Mouse (Mus musculus) C2C12 (cell line): ENCODE data around the gene Trp53rkb. TPM values are rescaled to one million over a fixed set of nuclear protein-coding genes. Genes with fewer than 3 reads are reported as not detected.

Source experiments
- H3K27me3 ChIP-seq: one replicate; pipeline ENCODE4 v1.6.1; 2011; ENCODE audit not compliant: control insufficient read depth, insufficient read depth, insufficient read length
- H3K36me3 ChIP-seq: one replicate; pipeline ENCODE4 v1.6.1; 2011; ENCODE audit not compliant: control insufficient read depth, insufficient read depth
- H3K4me3 ChIP-seq: one replicate; pipeline ENCODE4 v1.5.1; 2011; ENCODE audit warnings: mild to moderate bottlenecking, control low read depth; ENCODE audit not compliant: poor library complexity, insufficient read depth, severe bottlenecking
- H3K79me2 ChIP-seq: one replicate; pipeline ENCODE4 v1.6.1; 2011; ENCODE audit not compliant: control insufficient read depth, insufficient read depth
- H3K79me3 ChIP-seq: one replicate; pipeline ENCODE4 v1.6.1; 2011; ENCODE audit warnings: low read depth, control low read depth
- H3ac ChIP-seq: one replicate; pipeline ENCODE3; 2011; ENCODE audit warnings: low read depth; ENCODE audit not compliant: control insufficient read depth, insufficient read length
- CEBPB ChIP-seq: IDR thresholded peaks from one replicate; pipeline ENCODE4 v1.6.1; 2011; ENCODE audit warnings: low read depth, mild to moderate bottlenecking, control low read depth, moderate library complexity
- CTCF ChIP-seq: IDR thresholded peaks from one replicate; pipeline ENCODE4 v1.5.1; 2011; ENCODE audit not compliant: control insufficient read depth, insufficient read depth, insufficient read length
- FOSL1 ChIP-seq: IDR thresholded peaks from one replicate; pipeline ENCODE4 v1.8.0; 2011; ENCODE audit warnings: mild to moderate bottlenecking, low read length; ENCODE audit not compliant: poor library complexity, insufficient read depth, severe bottlenecking
- MAX ChIP-seq: IDR thresholded peaks from one replicate; pipeline ENCODE4 v1.6.1; 2011; ENCODE audit warnings: mild to moderate bottlenecking, control low read depth
- MYOD1 ChIP-seq: IDR thresholded peaks from one replicate; pipeline ENCODE4 v1.6.1; 2011; ENCODE audit warnings: low read depth; ENCODE audit not compliant: control insufficient read depth, insufficient read length
- MYOG ChIP-seq: IDR thresholded peaks from one replicate; pipeline ENCODE4 v1.6.1; 2011; ENCODE audit not compliant: control insufficient read depth, insufficient read length; ENCODE audit errors: extremely low read depth
- USF1 ChIP-seq: IDR thresholded peaks from one replicate; pipeline ENCODE4 v1.6.1; 2011; ENCODE audit warnings: low read depth, mild to moderate bottlenecking, control low read depth, moderate library complexity
- polyA plus RNA-seq: library from polyadenylated mRNA; unstranded; fragments of >200 nt; fragmentation: generic; extraction: Trizol; gene quantifications from one replicate; pipeline ENCODE4 v1.2.1, GENCODE M21; 2012; ENCODE audit warnings: missing spikeins

The Trp53rkb gene
- polyA plus RNA-seq, 1 experiment = 5.3 TPM

DNA sequence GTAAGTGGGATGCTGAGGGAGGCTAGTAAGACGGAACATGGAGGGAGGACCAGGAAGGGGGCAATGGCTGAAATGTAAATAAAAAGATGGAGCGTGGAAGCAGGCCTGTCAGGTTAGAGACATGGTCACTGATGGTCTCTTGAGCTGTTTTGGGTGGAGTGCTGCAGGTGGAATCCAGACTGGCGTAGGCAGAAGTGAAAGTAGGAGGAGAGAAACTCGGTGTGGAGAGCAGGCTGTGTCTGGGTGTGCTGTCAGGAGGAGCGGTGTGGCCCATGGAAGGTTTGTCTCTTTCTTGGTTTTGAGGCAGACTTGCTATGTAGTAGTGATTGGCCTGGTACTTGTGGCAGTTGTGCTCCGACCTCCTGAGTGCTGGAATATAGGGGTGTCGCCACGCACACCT lies 27.5 kb downstream of the Trp53rkb start:
- H3K79me2 ChIP-seq = peaks cover 54% of the 10 kb centered on the region
- H3K36me3 ChIP-seq = no peaks in the 10 kb centered on the region
- TF ChIP-seq CEBPB (no peak), FOSL1 (no peak), USF1 (no peak), CTCF (no peak), MAX (no peak), MYOD1 (no peak), MYOG (no peak)
- no peak overlapping the region for H3K4me3 ChIP-seq
- no peaks in the 10 kb centered on the region for H3K27me3 ChIP-seq
- H3ac ChIP-seq = no peak overlapping the region
- peaks cover 7% of the 10 kb centered on the region for H3K79me3 ChIP-seq

DNA sequence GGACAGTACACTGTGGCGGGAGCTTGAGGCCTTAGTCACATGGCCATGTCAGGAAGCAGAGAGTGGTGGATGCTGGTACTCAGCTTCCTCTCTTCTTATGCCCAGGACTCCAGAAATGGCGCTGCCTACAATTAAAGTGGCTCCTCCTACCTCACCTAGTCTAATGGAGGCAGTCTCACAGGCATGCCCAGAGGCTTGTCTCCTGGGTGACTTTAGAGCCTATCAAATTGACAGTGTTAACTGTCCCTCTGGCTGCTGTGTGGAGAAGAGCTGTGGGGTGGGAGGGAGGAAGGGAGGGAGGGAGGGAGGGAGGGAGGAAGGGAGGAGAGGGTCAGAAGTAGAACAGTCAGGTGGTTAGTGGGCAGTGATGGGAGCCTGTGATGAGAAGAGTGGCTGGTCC lies 28.5 kb downstream of the Trp53rkb start:
- TF ChIP-seq CEBPB (no peak), USF1 (no peak), MYOD1 (no peak), MAX (no peak)
- Histone ChIP-seq H3K4me3 (no peak overlapping the region), H3K79me2 (peaks cover 64% of the 10 kb centered on the region), H3K79me3 (peaks cover 9% of the 10 kb centered on the region), H3ac (no peak overlapping the region), H3K36me3 (no peaks in the 10 kb centered on the region), H3K27me3 (no peaks in the 10 kb centered on the region)

DNA sequence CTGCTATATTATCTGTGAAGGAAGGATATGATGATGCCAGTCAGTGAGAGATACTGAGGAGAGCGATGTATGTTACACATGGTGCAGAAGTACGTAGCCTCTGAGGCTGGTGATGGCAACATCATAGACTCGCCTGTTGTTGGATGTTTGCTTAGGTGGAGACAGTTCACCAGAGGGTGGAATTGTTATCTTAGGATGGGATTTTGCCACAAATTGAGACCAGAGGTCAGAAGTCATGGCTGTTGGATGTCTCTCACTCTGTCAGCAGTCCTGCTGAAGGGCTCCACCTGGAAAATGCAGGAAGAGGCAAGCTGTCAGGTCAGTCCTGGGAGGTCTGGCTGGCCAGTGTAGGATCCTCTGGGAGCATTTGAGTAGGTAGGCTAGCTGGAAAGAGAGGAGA lies 29.1 kb downstream of the Trp53rkb start:
- H3ac ChIP-seq = no peak overlapping the region
- no peaks in the 10 kb centered on the region for H3K36me3 ChIP-seq
- peaks cover 69% of the 10 kb centered on the region for H3K79me2 ChIP-seq
- no peaks in the 10 kb centered on the region for H3K27me3 ChIP-seq
- TF ChIP-seq FOSL1 = no peak
- TF ChIP-seq USF1 = no peak
- no peak for TF ChIP-seq CEBPB
- TF ChIP-seq MYOG = no peak
- no peak for TF ChIP-seq CTCF
- peaks cover 10% of the 10 kb centered on the region for H3K79me3 ChIP-seq
- no peak overlapping the region for H3K4me3 ChIP-seq

DNA sequence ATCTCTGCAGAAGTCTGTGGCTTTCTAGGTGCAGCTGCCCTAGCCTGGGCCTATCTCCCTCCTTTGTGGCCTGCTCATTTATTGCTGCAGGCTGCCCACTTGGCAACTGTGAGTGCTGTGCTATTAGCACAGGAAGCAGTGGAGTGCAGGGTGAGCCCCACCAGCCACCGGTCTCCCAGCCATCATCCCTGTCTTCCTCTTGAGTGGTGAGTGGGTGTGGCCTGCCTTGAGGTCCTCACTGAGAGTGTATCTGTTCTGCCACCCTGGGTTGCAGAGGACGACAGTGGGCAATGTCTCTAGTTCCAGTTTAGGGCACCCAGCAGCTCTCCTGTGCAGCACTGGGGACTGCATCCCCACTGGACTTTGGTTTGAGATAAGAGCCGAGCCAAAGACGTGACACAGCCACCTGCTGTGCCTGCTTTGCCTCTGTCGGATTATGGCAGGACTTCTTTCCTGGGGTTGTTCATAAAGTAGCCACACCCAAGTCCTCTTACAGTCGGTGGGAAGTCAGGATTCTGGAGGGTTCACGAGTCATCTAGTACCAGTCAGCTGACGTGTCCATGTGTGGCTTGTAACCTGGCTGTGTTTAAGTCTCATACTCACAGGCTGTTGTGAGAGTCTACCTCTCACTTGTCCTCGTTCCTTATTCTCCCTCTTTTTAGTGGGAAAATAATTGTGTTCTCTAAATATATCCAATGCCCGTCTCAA lies 29.9 kb downstream of the Trp53rkb start:
- Histone ChIP-seq H3K27me3 (no peaks in the 10 kb centered on the region), H3K79me2 (peaks cover 70% of the 10 kb centered on the region), H3K4me3 (no peak overlapping the region), H3K79me3 (peaks cover 10% of the 10 kb centered on the region), H3K36me3 (no peaks in the 10 kb centered on the region), H3ac (no peak overlapping the region)
- TF ChIP-seq MYOG (no peak), FOSL1 (no peak), CTCF (no peak), MAX (no peak), CEBPB (no peak), MYOD1 (no peak), USF1 (peak; percentile 19)

DNA sequence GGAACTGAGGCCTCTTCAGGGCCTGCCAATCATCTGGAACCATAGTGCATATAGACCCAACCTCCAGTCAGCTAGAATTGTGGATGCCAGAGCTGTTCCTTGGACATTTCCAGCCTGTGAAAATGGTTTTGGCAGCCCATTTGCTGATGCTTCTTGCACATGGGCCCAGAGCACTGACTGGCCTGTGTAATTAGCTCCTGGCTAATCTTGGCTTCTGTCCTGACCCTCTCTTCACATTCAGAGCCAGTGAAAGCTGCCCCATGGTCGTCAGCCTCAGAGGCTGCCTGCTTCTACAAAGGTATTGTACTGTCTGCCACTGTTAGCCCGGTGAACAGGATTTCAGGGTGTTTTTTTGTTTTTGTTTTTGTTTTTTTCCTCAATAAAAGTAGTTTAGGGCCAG lies 30.6 kb downstream of the Trp53rkb start:
- H3K36me3 ChIP-seq = peaks cover 5% of the 10 kb centered on the region
- H3K79me3 ChIP-seq = peaks cover 8% of the 10 kb centered on the region
- no peaks in the 10 kb centered on the region for H3K27me3 ChIP-seq
- TF ChIP-seq CTCF (no peak), USF1 (no peak), MYOG (no peak), FOSL1 (no peak), MYOD1 (no peak), CEBPB (no peak), MAX (no peak)
- no peak overlapping the region for H3ac ChIP-seq
- H3K79me2 ChIP-seq = peaks cover 66% of the 10 kb centered on the region
- no peak overlapping the region for H3K4me3 ChIP-seq

DNA sequence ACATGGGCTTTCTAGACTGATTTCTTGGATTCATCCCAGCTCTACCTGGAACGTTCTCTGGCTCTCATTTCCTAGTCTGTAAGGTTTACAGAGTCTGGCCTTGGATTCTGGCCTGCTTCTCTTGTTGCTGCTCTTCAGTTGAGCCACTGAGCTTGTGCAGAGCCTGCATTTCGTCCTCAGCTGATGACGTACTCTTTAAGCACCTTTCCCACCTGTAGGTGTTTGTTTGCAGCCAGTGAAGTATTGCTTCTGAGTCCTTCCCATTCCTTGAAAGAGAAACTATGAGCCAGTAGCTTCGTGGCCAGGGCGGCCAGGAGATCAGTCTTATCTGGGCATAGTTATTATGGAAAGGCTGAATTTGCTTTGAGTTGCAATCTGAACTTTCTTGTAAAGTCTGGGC lies 32.1 kb downstream of the Trp53rkb start:
- TF ChIP-seq MAX (no peak), CEBPB (no peak), FOSL1 (no peak), USF1 (no peak)
- H3K4me3 ChIP-seq = no peak overlapping the region
- no peak overlapping the region for H3ac ChIP-seq
- H3K79me3 ChIP-seq = peaks cover 5% of the 10 kb centered on the region
- peaks cover 6% of the 10 kb centered on the region for H3K36me3 ChIP-seq
- peaks cover 51% of the 10 kb centered on the region for H3K79me2 ChIP-seq
- no peaks in the 10 kb centered on the region for H3K27me3 ChIP-seq
